Mouse (Mus musculus) left cerebral cortex, postnatal 14 days (tissue): ENCODE results near the gene Tfap2d. TPM values are rescaled to one million over a fixed set of nuclear protein-coding genes. Genes with fewer than 3 reads are reported as not detected.

Source experiments
- DNase-seq, 2 experiments: peaks; one replicate each; pipeline ENCODE4 v3.0.0; 2021 to 2022; ENCODE audit warnings: low spot score in 2 of 2, mixed read lengths in 1 of 2
- intact Hi-C: fragments of 180-260 bp; cut with DNase I; formaldehyde crosslinking; loops from one replicate; pipeline ENCODE4 v1.15.1; 2025
- total RNA-seq, 2 experiments: library from RNA; stranded (reverse); gene quantifications; 2 replicates each; pipeline ENCODE4 v1.2.3; 2021

The Tfap2d gene
- total RNA-seq, 2 experiments from 2014 or later, result 4.1 to 4.2 TPM

DNA sequence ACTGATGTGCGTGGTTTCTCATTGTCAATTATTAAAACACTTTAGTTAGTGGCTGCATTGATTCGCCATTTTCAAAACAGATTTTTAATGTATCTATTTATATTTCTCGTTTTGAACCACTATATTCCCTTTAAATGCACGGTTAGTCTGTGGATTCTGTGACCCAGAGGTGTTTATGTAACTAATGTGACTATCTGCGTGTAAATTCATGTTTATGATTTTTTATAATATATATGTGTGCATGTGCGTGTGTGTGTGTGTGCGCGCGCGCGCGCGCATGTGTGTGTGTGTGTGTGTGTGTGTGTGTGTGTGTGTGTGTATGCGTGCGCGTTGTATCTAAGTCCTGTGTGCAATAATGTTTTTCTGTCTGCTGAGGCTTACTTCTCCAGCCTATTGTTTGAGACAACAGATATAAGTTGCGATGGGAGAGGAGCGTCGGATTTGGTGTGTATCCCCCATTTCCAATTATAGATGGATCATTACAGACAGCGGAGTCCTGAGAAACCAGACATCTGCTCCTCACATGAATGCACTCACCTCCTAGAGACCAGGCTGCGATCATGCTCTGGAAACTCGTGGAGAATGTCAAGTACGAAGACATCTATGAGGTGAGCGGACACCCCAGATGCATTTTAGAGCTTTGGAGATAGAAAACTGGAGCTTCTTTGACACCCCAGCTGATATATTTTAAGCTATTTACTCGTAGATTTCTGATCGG lies 106.0 kb downstream of the Tfap2d start, which contains the start of gene Tfap2b:
TSS of gene Tfap2b (plus strand) at position 274 of the 718 bp plus-strand sequence.
- no peak for DNase-seq
- intact Hi-C loops, result loop anchor here (5.0 to 10.0 kb wide), 4 partner anchors 101 to 1246 kb away; no protein-coding TSS in a partner anchor

DNA sequence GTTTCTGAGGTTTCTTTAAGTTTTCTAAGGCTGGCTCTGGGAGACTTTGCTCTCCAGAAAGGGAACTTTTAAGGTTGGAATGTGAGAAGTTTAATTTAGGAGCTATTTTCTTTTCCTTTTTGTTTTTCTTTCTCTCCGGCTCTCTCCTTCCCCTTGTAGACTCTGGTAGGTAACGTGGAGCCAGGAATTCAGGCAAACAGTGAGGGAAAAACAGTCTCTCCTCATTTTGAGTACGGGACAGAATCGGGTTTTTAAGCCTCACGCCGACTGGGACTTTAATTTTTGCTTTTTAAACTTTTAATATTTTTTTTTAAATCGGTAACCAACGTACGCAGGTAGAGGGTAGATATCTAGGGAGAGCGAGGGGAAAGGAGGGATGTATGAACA lies 106.5 kb downstream of the Tfap2d start:
- intact Hi-C loops, result loop anchor here (5.0 to 10.0 kb wide), 4 partner anchors 102 to 1245 kb away; no protein-coding TSS in a partner anchor
- no peak for DNase-seq

DNA sequence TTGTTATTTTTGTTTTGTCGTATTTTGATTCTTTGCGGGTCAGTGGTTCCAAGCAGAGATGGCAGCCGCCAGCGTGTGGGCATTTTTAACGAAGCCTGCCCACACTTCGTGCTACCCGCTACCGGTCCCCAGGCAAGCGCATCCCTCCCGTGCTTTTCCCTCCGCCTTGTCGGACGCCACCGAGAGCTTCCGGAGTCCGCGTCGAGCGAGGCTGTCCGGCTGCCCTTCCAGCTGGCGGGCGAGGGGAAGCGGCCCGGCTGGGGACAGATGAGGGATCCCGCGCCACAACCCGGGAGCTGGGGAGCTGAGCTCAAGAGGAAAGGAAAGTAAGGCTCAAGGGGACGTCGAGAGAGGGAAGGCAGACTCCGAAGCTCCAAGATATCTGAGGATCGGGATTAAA lies 107.0 kb downstream of the Tfap2d start:
- DNase-seq, result no peak
- intact Hi-C loops, result loop anchor here (5.0 to 10.0 kb wide), 4 partner anchors 102 to 1245 kb away; no protein-coding TSS in a partner anchor

DNA sequence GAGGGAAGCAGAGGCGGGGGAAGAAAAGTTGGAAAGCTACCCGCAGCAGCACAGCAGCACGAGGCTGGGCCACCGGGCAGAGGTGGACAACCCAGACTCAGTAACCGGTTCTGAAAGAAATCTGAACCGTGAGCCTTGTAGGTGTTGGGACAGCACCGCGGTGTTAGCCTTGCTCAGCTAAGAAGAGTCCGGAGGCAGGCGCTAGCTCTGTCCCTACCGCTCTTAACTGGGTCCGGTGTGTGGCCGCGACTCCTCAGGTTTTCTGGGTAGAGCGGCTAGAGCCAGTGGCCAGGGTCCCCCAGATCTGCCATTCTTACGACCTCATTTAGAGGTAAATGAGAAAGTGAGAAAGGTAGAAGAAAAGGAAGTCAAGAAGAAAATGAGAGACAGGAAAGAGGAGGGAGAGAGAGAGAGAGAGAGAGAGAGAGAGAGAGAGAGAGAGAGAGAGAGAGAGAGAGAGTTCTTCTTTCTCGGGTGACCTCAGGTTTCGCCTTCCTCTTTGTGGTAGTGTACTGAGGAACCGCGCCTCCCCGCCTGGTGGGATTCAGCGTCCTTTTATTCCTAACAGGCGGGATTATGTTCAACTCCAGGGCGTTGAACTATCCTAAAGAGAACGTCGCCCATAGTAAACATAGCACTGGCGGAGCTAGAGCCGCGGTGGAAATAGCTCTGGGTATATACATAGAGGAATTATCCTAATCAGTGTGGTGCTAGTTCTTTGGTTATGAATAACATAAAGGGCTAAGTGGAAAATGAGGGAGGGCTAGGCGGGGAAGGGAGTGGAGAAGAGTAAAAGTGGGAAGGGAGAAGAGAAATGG lies 107.6 kb downstream of the Tfap2d start:
- no peak for DNase-seq
- intact Hi-C loops, result no loop called here

DNA sequence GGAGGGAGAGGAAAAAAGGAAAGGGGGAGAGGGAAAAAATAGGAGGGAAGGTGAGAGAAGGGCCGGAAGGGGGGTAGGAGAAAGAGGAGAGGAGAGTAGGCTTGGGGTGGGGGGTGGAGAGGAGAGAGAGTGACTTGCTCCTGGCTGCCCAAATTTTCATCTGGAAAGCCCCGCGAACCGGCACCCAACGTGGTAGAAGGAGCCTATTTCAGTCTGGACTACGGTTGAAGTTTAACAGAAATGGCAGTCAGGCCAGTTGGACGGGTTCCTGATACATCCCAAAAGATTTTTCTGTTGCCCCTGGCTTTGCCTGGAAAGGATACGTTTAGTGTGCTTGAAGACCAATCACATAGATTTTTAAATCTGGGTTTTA lies 108.2 kb downstream of the Tfap2d start:
- intact Hi-C loops, result no loop called here
- DNase-seq, result no peak

DNA sequence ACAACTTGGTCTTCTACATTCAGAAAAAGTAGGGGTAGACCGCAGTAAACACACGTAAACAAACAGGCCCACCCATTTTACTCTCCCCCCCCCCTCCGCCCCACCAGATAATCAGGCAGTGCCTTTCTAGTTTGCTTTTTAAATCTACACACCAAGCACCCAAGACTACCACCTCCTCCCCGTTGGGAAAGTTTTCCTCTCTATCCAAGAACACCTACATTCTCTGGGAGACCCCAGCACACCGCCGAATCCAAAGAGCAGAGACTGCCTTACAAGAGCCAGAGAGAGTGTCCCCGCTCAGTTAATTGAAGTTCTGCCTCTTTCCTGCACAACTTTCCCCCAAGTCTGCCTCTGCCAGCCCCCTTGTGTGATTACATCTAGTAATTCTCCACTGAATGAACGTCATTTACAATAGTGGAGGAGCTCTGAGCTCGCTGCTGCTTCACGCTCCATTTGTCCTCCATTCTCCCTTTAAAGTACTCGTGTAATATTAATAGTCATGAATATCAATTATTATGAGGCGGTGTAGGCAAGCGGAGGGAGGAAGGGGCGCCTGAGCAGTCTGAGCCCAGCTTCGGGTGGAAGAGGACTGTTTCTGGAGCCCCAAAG lies 108.8 kb downstream of the Tfap2d start:
- no peak for DNase-seq
- intact Hi-C loops, result no loop called here

DNA sequence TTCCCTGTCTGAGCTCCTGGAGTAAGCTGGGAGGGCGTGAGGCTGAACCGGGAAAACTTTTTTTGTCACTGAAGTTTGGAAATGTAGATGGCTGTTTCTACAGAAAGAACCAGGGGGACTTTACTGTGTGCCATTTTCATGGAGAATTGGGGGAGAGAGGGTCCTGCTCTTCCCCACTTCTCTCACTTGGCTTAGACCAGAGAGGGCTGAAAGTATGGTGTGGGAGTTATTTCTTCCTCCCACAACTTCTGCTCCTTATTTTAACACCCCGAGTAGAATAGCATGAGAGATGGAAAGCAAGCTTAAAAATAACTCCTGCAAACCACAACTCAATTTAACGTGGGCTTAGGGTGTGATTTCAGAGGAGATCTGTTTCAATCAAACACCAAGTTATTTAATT lies 109.9 kb downstream of the Tfap2d start:
- no peak for DNase-seq
- intact Hi-C loops, result no loop called here

DNA sequence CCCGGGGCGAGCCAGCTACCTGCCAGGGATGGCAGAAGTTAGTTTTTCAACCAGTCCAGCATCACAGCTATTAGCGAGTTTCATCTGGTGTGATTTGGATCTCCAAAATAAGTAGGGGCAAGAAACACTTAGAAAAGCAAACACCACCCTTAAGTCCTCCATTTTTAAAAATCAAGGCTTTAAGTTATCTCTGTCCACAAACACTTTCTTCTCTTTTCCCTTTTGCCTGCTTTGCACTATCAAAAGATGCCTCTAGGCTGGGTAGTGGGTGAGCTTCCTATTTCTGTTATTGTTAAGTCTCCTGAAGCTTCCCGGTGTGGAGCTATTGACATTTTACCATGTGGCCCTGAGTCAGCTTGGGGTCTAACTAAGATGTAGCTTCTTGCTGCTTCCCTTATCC lies 110.3 kb downstream of the Tfap2d start:
- intact Hi-C loops, result no loop called here
- no peak for DNase-seq

DNA sequence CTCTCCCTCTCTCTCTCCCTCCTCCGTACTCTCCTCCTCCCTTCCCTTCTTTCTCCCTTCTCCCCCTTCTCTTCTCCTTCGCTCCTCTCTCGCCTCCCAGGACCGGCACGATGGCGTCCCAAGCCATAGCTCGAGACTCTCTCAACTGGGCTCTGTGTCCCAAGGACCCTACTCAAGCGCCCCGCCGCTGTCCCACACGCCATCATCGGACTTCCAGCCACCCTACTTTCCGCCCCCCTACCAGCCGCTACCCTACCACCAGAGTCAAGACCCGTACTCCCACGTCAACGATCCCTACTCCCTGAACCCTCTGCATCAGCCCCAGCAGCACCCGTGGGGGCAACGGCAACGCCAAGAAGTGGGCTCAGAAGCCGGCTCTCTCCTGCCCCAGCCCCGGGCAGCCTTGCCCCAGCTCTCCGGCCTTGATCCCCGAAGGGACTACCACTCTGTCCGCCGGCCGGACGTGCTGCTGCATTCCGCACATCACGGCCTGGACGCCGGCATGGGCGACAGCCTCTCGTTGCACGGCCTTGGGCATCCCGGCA lies 111.1 kb downstream of the Tfap2d start:
- intact Hi-C loops, result no loop called here
- no peak for DNase-seq

Other genes starting within 250 kb of the Tfap2d start
- 1 to 10 TPM in 1 of 2 experiments, under 1 TPM in 1; 0.74 to 1.1 TPM for gene Tfap2b, start 105.9 kb downstream of the Tfap2d start, total RNA-seq